Mouse (Mus musculus) left cerebral cortex, adult 2 months (tissue): ENCODE data around the gene Nutm1. TPM values are rescaled to one million over a fixed set of nuclear protein-coding genes. Genes with fewer than 3 reads are reported as not detected.
A peak's percentile ranks its signal among the peaks of the same experiment; 100 is the strongest.

Source experiments
- DNase-seq, 2 experiments: peaks; one replicate each; pipeline ENCODE4 v3.0.0; 2021 to 2022; ENCODE audit warnings: low spot score in 2 of 2, mixed read lengths in 1 of 2; ENCODE audit errors: extremely low spot score in 1 of 2
- H3K27ac ChIP-seq: fragments of 200-600 bp; 2 replicates; pipeline ENCODE4 v1.8.1; 2022
- H3K4me3 ChIP-seq: fragments of 200-600 bp; 2 replicates; pipeline ENCODE4 v1.8.1; 2022
- CTCF ChIP-seq: fragments of 200-600 bp; IDR thresholded peaks from 2 replicates; pipeline ENCODE4 v1.8.1; 2022; ENCODE audit warnings: antibody characterized with exemption, mild to moderate bottlenecking, moderate library complexity
- intact Hi-C: fragments of 180-260 bp; cut with DNase I; formaldehyde crosslinking; loops from one replicate; pipeline ENCODE4 v1.15.1; 2025
- total RNA-seq, 2 experiments: library from RNA; stranded (reverse); gene quantifications; 2 replicates each; pipeline ENCODE4 v1.2.3; 2021

Nutm1 gene
- total RNA-seq, 2 experiments from 2014 or later: not detected

DNA sequence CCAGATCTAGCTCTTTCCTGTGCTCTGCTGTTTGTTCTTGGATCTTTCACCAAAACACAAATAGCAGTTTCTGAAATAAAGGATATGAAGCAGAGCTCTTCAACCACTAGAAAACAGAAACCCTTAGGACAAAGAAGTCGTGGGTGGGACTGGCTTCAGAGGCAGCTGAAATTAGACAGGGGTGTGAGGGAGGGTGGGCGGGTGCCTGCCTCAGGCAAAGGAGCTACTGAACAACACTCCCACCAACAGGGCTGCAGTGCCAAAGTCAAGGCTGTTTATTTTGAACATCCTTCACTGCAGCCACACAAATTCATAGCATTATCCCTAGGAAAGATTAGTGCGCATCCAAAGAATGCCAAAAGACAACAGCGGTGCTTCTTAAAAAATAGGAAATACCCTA is 34.7 kb downstream of the Nutm1 start:
- no peak; the same call in 1 of the 2 replicates for TF ChIP-seq CTCF
- H3K27ac ChIP-seq: peak overlapping the region; percentile 74
- no peak for DNase-seq
- intact Hi-C loops: loop anchor here (5.0 kb wide), 1 partner anchor 258 kb away; the partner anchor contains the start of gene Chrm5
- H3K4me3 ChIP-seq: no peak overlapping the region

DNA sequence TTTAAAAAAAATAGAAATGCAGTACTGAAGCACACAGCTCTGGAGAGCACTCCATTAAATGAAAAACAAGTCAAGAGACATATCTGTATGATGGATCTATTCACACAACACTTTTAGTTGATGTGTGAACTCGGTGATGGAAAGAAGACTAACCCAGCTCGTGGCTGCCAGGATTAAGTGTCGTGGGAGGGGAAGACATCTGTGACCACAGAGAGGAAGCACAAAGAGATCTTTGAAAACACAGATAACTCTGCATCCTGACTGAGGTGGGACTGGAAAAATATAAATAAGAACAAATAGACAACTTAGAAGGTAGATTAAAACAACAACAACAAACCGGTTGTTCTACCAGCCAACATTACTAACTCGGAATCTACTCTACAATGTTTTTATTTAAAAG is 36.5 kb downstream of the Nutm1 start:
- Histone ChIP-seq H3K27ac (no peak overlapping the region; the same call in 1 of the 2 replicates), H3K4me3 (no peak overlapping the region)
- no peak for TF ChIP-seq CTCF
- intact Hi-C loops: loop anchor here (5.0 kb wide), 1 partner anchor 260 kb away; the partner anchor contains the start of gene Chrm5
- DNase-seq: no peak

DNA sequence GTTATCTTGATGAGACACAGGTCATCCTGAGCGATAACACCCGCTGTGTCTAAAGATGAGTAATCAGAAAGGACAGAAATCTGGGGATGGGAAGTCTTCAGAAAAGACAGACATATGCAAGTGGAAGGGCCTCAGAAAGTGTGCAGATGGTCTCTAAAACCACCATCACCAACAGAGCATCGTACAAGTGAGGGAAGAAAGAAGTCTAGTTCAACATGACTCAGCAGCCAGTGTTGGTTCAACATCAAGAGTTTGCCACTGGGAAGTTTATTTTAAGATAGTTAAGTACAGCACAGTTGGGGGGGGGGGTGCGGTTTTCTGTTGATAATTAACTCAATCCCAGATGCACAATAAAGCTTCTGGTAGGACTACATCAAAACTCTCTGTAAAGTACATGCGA is 38.2 kb downstream of the Nutm1 start:
- Histone ChIP-seq H3K27ac (no peak overlapping the region), H3K4me3 (no peak overlapping the region)
- DNase-seq: no peak
- intact Hi-C loops: loop anchor here (5.0 kb wide), 1 partner anchor 261 kb away; the partner anchor contains the start of gene Chrm5
- TF ChIP-seq CTCF: no peak

GRCm38 (mm10) chr2:112217614-112218013 is 41.5 kb downstream of the Nutm1 start:
- intact Hi-C loops: loop anchor here (10.0 kb wide), 1 partner anchor 1063 kb away; the partner anchor contains the start of gene Gm15130
- no peak for DNase-seq
- TF ChIP-seq CTCF: no peak
- H3K27ac ChIP-seq: no peak overlapping the region
- H3K4me3 ChIP-seq: no peak overlapping the region

GRCm38 (mm10) chr2:112215977-112216376 is 43.1 kb downstream of the Nutm1 start:
- Histone ChIP-seq H3K4me3 (no peak overlapping the region), H3K27ac (no peak overlapping the region)
- TF ChIP-seq CTCF: peak; percentile 70
- intact Hi-C loops: loop anchor here (1.0 to 10.0 kb wide), 2 partner anchors 19 to 1061 kb away; partner anchors contain the start of gene Gm15130
- no peak for DNase-seq

- no peak overlapping the region for H3K27ac ChIP-seq
- intact Hi-C loops: loop anchor here (10.0 kb wide), 1 partner anchor 1056 kb away; the partner anchor contains the start of gene Gm15130
These were observed 48.4 kb downstream of the Nutm1 start for GRCm38 (mm10) chr2:112210699-112211098.

GRCm38 (mm10) chr2:112210142-112210541 is 48.9 kb downstream of the Nutm1 start:
- peak; percentile 41 to 57 for DNase-seq
- no peak for TF ChIP-seq CTCF
- Histone ChIP-seq H3K27ac (no peak overlapping the region), H3K4me3 (no peak overlapping the region)
- intact Hi-C loops: loop anchor here (10.0 kb wide), 1 partner anchor 1055 kb away; the partner anchor contains the start of gene Gm15130

More at GRCm38 (mm10) chr2:112210699-112211098, 48.4 kb downstream of the Nutm1 start:
- no peak for TF ChIP-seq CTCF
- H3K4me3 ChIP-seq: no peak overlapping the region
- no peak for DNase-seq

- Histone ChIP-seq H3K4me3 (no peak overlapping the region), H3K27ac (no peak overlapping the region)
- TF ChIP-seq CTCF: no peak
- intact Hi-C loops: no loop called here
- no peak for DNase-seq
These were observed 56.0 kb downstream of the Nutm1 start for GRCm38 (mm10) chr2:112203056-112203455.

Other genes starting within 250 kb of the Nutm1 start
- gene Olfr1310, start 246.6 kb downstream of the Nutm1 start, total RNA-seq: not detected
- gene Olfr1311, start 234.9 kb downstream of the Nutm1 start, total RNA-seq: not detected
- not detected for gene Olfr1312, start 209.1 kb downstream of the Nutm1 start, total RNA-seq
- gene Olfr1313, start 181.4 kb downstream of the Nutm1 start, total RNA-seq: not detected
- not detected for gene Olfr1314, start 162.5 kb downstream of the Nutm1 start, total RNA-seq
- not detected for gene Olfr1315-ps1, start 143.9 kb downstream of the Nutm1 start, total RNA-seq
- gene Olfr1316, start 124.3 kb downstream of the Nutm1 start, total RNA-seq: not detected
- not detected for gene Olfr1317, start 119.0 kb downstream of the Nutm1 start, total RNA-seq
- gene Olfr1318, start 105.1 kb downstream of the Nutm1 start, total RNA-seq: not detected
- 100 to 1,000 TPM; 150 to 164 TPM for gene Lpcat4, start 19.8 kb downstream of the Nutm1 start, total RNA-seq
- gene Nop10, start 2.6 kb upstream of the Nutm1 start, total RNA-seq: 10 to 100 TPM; 46.0 to 46.4 TPM
- gene Slc12a6, start 6.5 kb upstream of the Nutm1 start, total RNA-seq: 100 to 1,000 TPM; 127 to 129 TPM
- gene Gm21985, start 7.0 kb upstream of the Nutm1 start, total RNA-seq: 1 to 10 TPM in 1 of 2 experiments, not detected in 1; 3.7 TPM
- 100 to 1,000 TPM; 142 to 147 TPM for gene Emc4, start 108.7 kb upstream of the Nutm1 start, total RNA-seq
- 10 to 100 TPM; 13.5 to 14.2 TPM for gene Katnbl1, start 119.9 kb upstream of the Nutm1 start, total RNA-seq
- gene Emc7, start 195.7 kb upstream of the Nutm1 start, total RNA-seq: 10 to 100 TPM; 47.1 to 52.2 TPM
- 1 to 10 TPM; 1.7 to 2.5 TPM for gene Chrm5, start 221.5 kb upstream of the Nutm1 start, total RNA-seq
- 10 to 100 TPM in 1 of 2 experiments, 1 to 10 TPM in 1; 9.8 to 11.2 TPM for gene Aven, start 233.7 kb upstream of the Nutm1 start, total RNA-seq